Mouse (Mus musculus): Measurements from ENCODE around the gene Samd4. TPM values are rescaled to one million over a fixed set of nuclear protein-coding genes. Genes with fewer than 3 reads are reported as not detected.
A peak's percentile ranks its signal among the peaks of the same experiment; 100 is the strongest.

Samd4 gene
- polyA plus RNA-seq, 2 experiments from 2014 or later: not detected

GRCm38 (mm10) chr14:47074045-47074666 lies 191.5 kb downstream of the Samd4 start:
- ATAC-seq: no peak

GRCm38 (mm10) chr14:47075010-47075677 lies 192.5 kb downstream of the Samd4 start:
- ATAC-seq: no peak

DNA sequence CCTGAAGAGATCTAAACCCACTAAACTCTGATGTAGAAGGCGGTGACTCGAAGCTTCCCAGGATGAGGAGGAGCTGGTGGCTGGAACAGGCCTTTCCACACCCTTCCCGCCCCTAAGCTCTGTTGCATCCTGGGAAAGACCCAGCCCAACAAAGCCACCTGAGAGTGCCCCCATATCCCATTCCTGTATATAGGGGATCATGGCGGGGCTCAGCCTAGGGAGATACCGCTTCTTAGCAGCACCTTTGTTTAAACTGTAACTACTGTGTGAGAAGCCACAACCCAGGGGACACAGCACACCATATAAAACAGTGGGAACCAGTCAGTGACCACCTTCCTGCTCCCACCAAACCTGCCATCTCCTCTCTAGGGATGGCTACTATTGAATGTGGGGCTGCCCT lies 193.2 kb downstream of the Samd4 start:
- ATAC-seq: no peak

DNA sequence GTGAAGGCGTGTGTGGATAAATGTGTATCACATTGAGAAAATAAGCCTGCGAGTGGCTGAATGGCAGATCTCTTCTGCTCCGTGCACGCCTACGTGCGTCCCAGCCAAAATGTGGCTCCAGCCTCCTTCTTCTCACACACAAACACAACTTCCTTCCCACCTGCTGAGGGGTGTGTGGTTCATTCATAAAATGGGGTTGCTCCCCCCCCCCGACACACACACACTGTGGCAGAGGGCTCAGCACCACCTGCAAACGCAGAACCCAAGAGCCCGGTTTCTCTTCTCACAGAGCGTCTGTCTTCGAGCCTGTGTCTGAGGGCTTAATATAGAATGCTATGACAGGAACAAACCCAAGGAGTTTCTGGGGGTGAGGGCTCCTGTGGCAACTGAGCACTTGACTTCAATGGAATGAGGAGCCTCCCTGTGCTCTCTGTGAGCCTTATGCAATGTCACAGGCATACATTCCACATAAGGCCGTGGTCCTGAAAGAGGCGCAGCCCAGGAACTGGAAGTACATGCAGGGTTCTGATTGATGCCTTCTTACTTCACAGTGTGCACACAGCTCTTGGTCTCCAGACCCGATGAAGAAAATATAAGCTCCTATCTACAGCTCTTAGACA lies 194.4 kb downstream of the Samd4 start:
- ATAC-seq: no peak

DNA sequence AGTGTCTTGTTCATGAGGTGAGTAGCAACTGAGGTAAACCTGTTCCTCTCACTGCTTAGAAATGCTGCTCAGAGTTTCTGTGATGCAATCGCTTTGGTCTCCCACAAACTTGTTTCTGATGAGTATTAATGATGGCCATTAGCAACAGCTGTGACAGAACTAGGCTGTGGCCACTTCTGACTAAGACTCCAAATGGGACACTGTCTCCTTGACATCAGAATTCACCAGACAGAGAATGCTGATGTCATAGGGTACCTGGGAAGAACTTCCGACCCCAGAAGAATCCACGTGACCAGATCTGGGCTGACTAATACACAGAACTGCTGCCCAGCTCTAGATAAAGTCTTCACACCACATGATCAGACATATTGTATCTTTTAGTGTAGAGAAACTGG lies 194.9 kb downstream of the Samd4 start:
- ATAC-seq: no peak

- no peak for ATAC-seq
Observed at GRCm38 (mm10) chr14:47079911-47080310, 197.3 kb downstream of the Samd4 start.

GRCm38 (mm10) chr14:47083311-47083710 lies 200.7 kb downstream of the Samd4 start:
- ATAC-seq: no peak

DNA sequence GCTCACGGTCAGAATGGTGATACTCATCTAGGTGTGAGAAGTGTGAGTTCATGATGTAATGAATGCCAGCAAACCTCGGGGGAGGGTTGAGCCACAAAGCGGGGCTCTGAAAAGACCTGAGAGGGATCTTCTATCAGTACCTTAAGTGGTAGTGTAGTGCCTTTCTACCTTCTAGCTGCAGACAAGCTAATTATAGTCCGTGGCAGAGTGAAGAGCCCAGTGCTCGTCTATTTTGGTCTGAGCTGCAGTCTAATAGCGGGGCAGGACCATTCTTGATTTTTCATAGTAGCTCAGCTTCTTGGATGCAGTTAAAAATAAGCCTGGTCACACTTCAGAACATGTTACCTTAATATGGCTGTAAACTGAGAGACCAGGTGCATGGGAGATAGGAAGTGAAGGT lies 201.2 kb downstream of the Samd4 start:
- ATAC-seq: no peak

DNA sequence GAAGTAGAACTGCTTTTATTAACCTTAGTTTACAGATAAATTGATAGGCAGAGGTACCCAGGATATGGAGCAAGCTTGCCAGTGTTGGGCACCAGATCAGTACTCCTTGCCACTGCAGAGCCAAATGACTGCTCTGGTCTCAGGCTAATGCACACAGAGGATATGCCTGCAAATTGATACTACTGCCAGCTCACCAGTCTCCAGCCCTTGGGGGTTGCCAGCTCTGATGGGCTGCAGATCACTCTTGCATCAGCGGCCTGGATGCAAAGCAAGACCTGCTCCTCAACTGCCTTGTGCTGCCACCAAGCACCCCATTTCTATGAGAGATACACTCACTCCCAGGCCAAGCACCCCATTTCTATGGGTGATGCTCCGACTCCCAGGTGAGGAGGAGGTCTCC lies 202.0 kb downstream of the Samd4 start:
- ATAC-seq: no peak

GRCm38 (mm10) chr14:47086123-47086522 lies 203.5 kb downstream of the Samd4 start:
- no peak for ATAC-seq

- ATAC-seq: peak; percentile 91
Observed at GRCm38 (mm10) chr14:47086743-47087142, 204.1 kb downstream of the Samd4 start.

DNA sequence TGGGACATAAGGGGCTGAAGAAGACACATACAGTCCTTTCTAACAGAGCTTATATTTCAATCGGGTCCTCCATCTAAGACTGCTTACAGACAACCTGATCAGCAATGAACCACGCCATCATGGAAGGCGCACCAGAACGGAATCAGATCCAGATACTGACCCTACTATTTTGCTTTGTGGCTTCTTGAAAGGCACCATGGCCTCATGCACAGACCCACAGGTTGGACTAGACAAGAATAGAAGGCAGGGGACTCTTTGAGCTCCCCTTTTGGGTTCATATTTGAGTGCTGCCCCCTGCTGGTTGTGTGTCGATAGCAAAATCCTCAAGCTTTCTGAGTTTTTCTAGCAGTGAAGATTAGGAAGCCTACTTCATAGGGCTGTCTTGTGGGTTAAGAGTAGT lies 204.5 kb downstream of the Samd4 start:
- peak; percentile 74 for ATAC-seq

- ATAC-seq: no peak
Observed at GRCm38 (mm10) chr14:47087669-47088250, 205.1 kb downstream of the Samd4 start.

- no peak for ATAC-seq
Observed at GRCm38 (mm10) chr14:47088339-47088738, 205.7 kb downstream of the Samd4 start.

- no peak for ATAC-seq
Observed at GRCm38 (mm10) chr14:47089153-47089552, 206.5 kb downstream of the Samd4 start.

- no peak for ATAC-seq
Observed at GRCm38 (mm10) chr14:47091908-47092307, 209.3 kb downstream of the Samd4 start.

- ATAC-seq: no peak
Observed at GRCm38 (mm10) chr14:47093355-47093792, 210.7 kb downstream of the Samd4 start.

DNA sequence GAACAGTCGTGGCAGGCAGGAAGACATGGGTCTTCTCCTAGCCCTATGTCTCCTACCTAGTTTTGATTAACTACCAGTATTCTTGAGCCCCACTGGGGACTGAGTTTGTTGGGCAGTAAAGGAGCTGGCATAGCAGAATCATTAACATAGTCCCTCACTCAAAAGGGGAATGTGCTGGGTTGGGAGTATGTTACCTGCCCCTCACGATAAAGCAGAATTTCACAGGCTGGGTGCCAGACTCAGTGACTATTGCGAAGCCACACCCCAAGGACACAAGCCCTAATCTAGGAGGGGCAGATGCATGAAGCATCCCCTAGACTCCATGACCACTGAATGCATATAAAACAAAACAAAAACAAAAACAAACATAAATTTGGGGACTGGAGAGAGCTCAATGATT lies 212.4 kb downstream of the Samd4 start:
- ATAC-seq: no peak

DNA sequence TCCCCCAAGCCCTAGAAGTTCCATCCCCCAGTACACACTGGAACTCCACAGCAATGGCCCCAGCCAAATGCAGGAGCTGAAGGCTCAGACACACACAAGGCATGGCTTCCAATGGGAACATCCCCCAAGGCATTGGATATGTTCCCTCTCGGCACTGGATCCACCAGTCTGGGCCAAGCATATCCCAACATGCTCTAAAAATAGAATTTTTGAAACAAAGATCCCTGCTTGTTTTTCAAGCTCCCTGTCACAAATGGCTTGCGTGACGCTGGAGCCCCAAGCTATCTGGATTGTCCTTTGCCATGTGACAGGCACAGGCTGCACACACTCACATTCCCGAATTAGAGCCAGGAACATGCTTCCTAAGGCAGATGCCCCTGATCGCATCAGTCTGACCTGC lies 213.7 kb downstream of the Samd4 start:
- ATAC-seq: no peak

DNA sequence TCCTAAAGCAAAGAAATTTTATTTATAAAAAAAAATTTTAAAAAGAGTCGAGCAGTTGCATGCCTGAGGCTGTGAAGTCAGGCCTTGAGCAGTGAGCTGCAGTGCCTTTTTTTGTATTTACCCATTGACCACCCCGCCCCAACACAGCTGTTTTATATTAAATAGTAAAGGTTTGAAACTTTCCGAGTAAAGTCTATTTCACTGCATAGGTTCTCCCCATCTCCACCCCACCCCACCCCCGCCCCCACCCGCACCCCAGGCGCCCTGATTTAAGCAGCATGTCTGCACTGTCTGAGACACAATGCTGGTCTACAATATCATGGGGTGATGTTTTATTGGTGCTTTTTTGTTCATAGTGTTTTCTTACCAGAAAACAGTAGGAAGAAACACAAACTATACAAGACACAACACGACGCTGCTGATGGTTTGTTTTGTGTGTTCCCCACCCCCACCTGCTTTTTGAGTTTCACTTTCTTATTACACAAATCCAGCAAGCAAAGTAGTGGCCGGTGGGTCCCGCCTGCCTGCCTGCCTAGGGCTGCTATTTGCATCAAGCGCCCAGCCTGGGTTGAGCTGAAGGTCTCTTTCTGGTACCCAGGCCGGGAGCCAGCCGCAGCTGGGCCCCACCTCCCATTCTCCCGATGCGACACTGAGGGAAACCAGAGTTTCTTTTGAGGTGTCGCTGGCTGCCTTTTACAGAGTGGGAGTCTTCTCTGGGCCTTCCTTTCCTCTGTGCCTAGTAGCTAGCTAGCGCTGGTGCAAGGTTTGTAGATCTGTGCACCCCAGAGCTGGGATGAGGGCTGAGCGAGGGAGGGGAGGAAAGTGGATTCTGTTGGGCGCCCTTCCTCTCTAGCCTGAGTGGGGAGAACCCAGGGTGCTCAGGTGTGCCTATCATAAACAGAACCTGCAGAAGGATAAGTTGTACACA lies 221.9 kb downstream of the Samd4 start:
- peak; percentile 85 for ATAC-seq

GRCm38 (mm10) chr14:47105174-47105557 lies 222.5 kb downstream of the Samd4 start:
- peak; percentile 41 for ATAC-seq

- no peak for ATAC-seq
Observed at GRCm38 (mm10) chr14:47105755-47106154, 223.1 kb downstream of the Samd4 start.

DNA sequence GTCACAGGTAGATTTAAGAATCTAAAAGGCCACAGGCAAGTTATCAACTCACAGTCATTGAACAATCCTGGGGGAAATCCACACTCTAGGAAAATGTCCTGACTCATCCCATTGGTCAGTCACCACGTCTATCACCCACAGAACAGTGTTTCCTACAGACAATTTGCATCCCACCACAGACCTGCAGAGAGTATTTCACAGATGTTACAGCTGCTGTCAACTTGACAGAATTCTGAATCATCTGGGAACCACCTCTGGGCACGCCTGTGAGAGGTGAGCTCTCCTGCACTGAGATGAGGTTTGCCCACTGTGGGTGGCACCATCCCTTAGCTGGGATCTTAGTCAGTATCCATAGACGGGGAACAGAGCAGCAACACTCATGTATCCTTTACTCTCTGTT lies 224.8 kb downstream of the Samd4 start:
- no peak for ATAC-seq

Measured in CD4-positive, CD25-positive, alpha-beta regulatory T cell, adult 4 months (primary cell).